Mouse (Mus musculus) gastrocnemius, postnatal 10 days (tissue): ENCODE results near the gene Olfr1499. TPM values are rescaled to one million over a fixed set of nuclear protein-coding genes. Genes with fewer than 3 reads are reported as not detected.
"Not testable (repeated sequence)": the region's sequence is repeated elsewhere in the genome, so short reads cannot be mapped to it uniquely, and the experiment has no call there.

Source experiments
- DNase-seq: peaks from one replicate; pipeline ENCODE4 v3.0.0; 2021; ENCODE audit warnings: mixed read lengths
- long read RNA-seq, 2 experiments: library from polyadenylated mRNA; stranded (forward); transcript quantifications; one replicate each; pipeline ENCODE4 v2.0.0; 2021
- total RNA-seq, 2 experiments: library from RNA; stranded (reverse); gene quantifications; 2 replicates each; pipeline ENCODE4 v1.2.3; 2021

Olfr1499 gene
- total RNA-seq, result not detected
- long read RNA-seq, experiment 1, result 0 reads
- long read RNA-seq, experiment 2, result 0 reads

DNA sequence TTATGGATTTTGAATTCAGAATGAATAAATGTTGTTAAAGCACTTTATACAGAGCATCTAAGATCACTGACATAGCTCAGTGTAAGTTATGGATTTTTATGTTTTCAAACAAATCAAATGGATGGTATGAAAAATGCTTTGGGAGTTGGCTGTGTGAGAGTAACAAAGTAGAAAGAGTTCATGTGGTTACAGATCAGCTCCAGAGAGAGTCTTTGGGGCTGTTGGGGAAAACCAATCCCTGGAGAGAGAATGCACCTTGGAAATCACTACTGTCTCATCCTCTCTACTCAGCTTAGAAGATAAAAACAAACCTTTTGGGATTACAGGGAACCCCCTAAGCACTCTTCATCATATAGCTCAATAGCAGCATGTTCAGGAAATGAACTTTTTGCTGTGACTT is at the start of gene Olfr1499:
Gene Olfr1499, minus strand, starts transcription at position 101 of the 400 bp plus-strand sequence.
- no peak for DNase-seq

DNA sequence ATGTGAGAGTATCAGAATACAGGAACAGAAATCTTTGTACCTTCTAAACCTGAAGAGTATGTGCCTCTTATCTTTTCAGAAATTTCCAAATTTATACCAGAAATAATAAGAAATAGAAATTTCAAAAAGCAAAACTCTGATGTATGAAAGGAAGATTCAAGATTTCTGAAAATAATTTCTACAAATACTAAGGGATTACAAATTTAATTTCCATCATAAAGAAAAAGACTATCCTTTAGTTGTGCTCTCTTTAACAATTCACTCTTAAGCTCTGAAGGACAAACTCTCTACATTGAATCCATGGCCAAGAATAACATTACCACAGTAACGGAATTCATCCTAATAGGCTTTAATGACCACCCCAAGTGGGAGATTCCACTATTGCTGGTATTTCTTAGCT is 42.2 kb upstream of the Olfr1499 start, which contains the start of gene Olfr1502:
Gene Olfr1502, plus strand, starts transcription at position 301 of the 400 bp plus-strand sequence.
- no peak for DNase-seq

DNA sequence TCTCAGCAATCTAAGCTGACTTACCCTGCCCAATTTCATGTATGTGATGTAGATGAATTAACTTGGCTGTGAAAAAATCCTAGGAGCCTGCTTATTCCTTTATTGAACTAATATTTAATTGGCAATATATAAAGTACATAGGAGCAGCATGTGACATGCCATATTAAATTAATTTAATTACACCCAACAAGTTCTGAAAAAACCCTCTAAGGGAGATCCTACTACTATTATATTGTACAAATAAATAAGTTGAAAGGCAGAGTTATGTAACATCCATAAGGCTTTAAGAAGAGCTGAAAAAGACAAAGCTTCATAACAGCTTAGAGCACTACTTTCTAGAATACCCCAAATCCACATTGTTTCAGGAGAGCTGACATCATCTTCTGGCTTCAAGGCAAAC is 31.3 kb upstream of the Olfr1499 start, which contains the start of gene Olfr1501:
Gene Olfr1501, minus strand, starts transcription at position 101 of the 400 bp plus-strand sequence.
- not testable (repeated sequence) for DNase-seq

DNA sequence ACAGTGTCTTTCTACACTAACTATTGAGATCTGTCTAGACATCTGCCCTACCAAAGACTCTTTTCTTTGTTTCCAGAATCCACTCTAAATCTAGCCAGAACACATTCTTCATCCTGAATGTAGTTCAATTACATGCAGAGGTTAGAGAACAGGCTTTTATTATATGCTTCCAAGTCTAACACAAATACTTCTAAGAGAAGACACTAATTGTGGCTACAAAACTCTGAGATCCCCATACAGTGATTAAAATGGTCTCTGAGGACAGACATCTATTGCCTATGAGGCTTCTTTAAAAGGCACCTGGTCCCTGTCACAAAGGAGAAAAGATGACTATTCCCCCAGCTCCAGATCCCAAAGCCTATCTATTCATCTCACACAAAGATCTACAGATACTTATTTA is 11.1 kb upstream of the Olfr1499 start, which contains the start of gene Olfr1500:
Gene Olfr1500, minus strand, starts transcription at position 101 of the 400 bp plus-strand sequence.
- no peak for DNase-seq

DNA sequence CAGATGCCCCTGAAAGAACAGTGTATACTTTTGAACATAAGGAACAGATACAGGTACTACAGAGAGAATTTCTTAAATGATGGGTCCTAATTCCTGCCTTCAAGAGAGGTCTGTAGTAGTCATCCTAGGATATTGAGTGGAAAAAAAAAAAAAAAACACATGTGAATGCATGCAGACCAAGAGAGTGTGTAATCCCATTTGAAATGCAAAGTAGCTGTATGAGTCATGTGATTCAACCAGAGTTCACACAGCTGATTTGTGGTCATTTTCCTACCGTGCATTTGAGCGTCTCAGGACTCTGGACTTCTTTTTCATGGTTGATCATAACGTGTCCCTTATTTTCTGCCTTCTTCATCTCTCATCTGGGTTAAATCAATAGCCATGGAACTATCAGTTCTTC is 9.2 kb upstream of the Olfr1499 start:
- DNase-seq, result no peak

DNA sequence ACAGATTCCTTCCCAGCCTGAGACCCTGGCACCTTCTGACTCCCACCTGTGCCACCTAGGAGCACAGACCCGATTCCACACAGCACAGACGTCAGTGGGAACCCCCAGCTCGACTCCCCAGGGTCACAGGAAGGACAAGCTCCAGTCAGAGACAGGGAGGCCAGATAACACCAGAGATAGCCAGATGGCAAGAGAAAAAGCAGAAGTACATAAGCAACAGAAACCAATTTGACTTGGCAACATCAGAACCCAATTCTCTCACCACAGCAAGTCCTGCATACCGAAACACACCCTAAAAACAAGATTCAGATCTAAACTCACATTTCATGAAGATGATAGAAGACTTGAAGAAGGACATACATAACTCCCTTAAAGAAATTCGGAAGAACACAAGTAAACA is 1.6 kb upstream of the Olfr1499 start:
- no peak for DNase-seq

DNA sequence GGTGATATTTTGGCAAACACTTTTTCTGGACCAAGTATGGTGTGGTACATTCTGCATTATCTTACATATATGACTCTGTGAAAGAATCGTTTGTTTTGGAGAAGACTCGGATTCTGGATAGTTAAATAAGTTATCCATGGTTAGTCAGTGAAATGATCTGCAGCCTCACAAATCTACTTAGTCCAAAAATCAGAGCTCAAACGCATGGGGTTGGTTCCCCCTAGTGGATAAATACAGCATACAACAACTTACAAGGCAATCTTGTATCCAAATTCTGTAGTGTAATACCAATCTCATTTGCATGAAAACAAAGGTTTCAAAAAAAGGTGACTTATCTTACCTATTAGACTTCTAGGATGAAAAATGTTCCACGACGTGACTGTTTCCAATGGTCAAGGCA is 420 bp downstream of the Olfr1499 start:
- DNase-seq, result no peak

DNA sequence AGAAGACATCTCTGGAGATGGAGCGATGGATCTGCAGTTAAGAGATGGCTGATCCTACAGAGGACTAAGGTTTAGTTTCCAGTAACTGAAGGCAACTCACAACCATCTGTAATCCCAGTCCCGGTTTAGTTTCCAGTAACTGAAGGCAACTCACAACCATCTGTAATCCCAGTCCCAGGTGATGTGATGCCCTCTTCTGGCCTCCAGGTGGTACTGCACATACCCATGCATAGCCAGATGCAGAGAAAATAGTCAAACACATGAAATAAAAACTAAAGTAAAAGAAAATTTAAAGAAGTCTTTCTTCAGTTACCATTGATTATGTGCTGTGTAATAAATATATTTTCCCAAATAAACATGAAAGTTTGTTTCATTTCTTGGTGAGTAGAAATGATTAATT is 6.4 kb downstream of the Olfr1499 start:
- DNase-seq, result no peak

DNA sequence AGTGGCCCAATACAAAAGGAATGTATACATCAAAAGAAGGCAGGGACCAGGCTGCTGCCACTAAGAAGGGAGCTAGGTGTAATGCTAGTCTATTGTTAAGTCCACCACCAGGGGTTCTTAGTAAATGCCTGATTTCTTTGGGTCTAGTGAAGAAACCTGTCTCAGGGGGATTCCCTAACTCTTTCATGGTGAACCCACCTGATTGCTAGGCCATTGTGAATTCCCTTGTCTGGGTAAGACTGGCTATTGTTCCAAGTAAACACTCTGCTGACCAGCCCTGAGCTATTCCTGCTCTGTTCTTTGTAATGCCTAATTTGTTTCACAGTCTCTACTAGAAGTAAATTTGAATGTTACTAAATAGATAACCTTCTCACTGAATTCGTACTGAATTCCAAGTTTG is 13.8 kb downstream of the Olfr1499 start:
- DNase-seq, result not testable (repeated sequence)

DNA sequence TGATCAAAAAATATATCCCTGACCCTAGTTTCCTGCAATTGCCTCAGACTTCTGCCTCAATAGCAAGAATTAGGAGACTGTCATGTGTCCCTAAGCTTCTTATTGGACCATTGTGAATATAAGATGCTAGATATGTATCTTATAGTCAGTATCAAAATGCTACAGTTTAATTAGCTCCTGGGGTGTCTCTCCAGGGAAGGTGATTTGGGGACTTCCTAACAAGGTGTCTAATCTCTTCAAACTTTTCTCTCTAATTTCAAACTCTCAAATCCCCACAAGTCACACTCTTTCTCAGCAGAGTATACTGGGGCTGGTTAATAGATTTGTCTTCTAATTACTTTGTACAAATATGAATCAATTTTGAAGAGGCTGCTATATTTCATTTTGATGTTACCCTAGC is 21.1 kb downstream of the Olfr1499 start, which contains the start of gene Olfr1497:
Gene Olfr1497, minus strand, starts transcription at position 101 of the 400 bp plus-strand sequence.
- no peak for DNase-seq

DNA sequence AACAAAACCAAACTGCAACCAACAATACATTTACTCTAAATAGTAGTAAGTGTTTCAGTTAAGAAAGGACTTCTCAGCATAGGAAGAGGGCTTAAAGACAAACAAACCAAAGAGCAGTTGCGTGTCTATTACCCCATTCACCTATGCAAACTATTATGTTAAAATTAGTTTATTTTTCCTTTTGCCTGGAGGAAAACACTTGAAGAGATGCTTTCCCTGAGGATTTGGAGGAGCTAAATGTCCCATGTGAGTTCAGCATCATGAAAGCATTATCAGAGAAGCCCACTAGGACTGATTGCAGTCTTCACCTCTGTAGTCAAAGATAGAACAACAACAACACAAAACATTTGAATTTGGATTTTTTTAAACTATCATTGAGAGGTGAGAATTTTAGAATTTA is 41.7 kb downstream of the Olfr1499 start, which contains the start of gene Olfr1496:
Gene Olfr1496, plus strand, starts transcription at position 301 of the 400 bp plus-strand sequence.
- DNase-seq, result no peak

DNA sequence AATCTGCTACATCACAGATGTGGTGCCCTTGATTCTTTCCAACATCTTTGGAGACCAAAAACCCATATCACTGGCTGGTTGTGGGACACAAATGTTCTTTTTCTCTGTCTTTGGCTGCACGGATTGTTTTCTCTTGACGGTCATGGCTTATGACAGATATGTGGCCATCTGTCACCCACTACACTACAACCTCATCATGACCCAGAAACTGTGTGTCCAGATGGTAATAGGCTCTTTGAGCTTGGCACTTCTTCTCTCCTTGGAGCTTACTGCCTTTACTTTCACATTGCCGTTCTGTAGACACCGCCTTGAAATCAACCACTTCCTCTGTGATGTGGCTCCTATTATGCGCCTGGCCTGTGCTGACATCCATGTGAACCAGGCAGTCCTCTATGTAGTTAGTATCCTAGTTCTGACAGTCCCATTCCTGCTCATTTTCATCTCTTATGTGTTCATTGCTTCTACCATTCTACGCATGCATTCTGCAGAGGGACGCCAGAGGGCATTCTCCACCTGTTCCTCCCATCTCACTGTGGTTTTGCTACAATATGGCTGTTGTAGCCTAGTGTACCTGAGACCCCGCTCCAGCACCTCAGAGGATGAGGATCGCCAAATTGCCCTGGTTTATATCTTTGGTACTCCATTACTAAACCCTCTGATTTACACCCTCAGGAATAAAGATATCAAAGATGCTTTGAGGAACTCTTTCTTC is 50.5 kb downstream of the Olfr1499 start:
- no peak for DNase-seq

DNA sequence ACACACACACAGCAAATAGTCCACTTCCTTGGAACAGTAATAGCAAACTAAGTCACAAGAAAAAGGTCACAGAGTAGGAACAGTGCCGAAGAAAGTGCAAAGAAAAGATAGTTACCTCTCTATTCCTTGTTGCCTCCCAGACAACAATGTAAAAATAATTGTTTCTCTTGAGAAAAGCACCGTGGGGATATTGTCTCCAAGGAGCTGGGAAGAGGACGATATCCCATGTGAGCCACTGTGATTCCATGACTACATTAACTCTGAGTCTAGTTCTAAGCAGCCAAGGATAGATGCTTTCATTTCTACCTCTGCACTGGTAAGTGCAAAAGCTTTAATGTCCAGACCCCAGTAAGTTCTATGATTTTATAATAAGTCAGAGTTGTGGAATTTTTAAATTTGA is 54.9 kb downstream of the Olfr1499 start, which contains the start of gene Olfr1495:
Gene Olfr1495, plus strand, starts transcription at position 301 of the 400 bp plus-strand sequence.
- DNase-seq, result no peak

Other genes with a start within 250 kb of the Olfr1499 start
- gene Olfr1484, start 235.9 kb downstream of the Olfr1499 start, total RNA-seq, result not detected
- not detected for gene Olfr1487, start 202.1 kb downstream of the Olfr1499 start, total RNA-seq
- gene Olfr1489, start 187.8 kb downstream of the Olfr1499 start, total RNA-seq, result not detected
- gene Olfr1490, start 168.4 kb downstream of the Olfr1499 start, total RNA-seq, result not detected
- not detected for gene Olfr1491, start 122.2 kb downstream of the Olfr1499 start, total RNA-seq
- gene Olfr1493-ps1, start 96.2 kb downstream of the Olfr1499 start, total RNA-seq, result not detected
- gene Olfr1494, start 79.7 kb downstream of the Olfr1499 start, total RNA-seq, result not detected
- gene Olfr1495, start 54.8 kb downstream of the Olfr1499 start, total RNA-seq, result not detected
- not detected for gene Olfr1496, start 41.6 kb downstream of the Olfr1499 start, total RNA-seq
- gene Olfr1497, start 21.2 kb downstream of the Olfr1499 start, total RNA-seq, result not detected
- gene Olfr1500, start 11.0 kb upstream of the Olfr1499 start, total RNA-seq, result not detected
- not detected for gene Olfr1501, start 31.2 kb upstream of the Olfr1499 start, total RNA-seq
- gene Olfr1502, start 42.3 kb upstream of the Olfr1499 start, total RNA-seq, result not detected
- gene Olfr1504, start 78.5 kb upstream of the Olfr1499 start, total RNA-seq, result not detected
- gene Olfr1505, start 94.1 kb upstream of the Olfr1499 start, total RNA-seq, result not detected